Comparison of ENCODE assay signal across 10 mouse cellular contexts in the genomic region with DNA sequence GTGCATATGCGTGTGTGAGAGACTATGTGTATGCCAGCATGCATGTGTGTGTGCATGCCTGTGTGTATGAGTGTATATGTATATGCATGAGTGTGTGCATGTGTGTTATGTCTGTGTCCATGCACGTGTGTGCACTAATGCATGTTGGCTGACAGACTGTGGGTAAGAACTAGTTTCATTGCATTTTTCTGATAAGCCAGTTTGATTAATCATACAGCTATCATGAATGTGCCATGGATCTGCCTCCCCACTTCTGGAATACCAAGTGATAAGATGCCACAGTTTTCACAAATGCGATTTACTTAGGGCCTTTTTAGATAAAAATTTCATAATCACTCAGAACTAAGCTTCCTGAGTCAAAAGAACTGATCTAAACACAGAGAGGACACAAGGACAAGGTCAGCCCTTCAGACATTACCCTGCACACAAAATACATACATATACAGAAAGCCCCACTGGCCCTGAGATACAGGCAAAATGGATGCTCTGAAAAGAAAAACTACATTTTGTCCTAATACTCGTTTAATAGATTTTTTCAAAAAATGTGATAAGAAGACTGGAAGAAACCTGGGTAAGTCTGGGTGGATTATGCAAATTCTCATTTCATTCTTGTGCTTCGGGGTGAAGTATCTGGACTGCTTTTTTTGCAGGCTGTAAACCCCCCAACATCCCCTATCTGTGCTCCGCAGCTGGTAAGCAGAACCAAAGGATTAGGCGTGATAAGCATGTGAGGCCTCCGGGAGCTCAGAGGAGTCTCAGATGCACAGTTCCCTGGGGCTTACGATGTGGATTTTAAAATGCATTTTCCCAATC.
DNase-seq lines count a peak whose midpoint lies in the region; ATAC-seq and TF ChIP-seq lines count a peak whose summit lies in the region.
"Had no signal": no experiment of that assay in that cellular context is flagged by ENCODE, and none has a peak within 500 bp of the region (broad histone marks: within the 10 kb centered on the region; RNA-seq: fewer than 3 reads in every experiment).

No protein-coding gene starts in this region.

- peak; percentile 91 for DNase-seq in heart, embryonic 10.5 days (ENCODE audit: low spot score)
- no peak for DNase-seq in heart, postnatal 14 days
- peak; percentile 70 for DNase-seq in c-Kit-positive CD71-positive TER-119-negative erythroid progenitor cells, embryonic 14.5 days (ENCODE audit: low read depth)
- DNase-seq in hindbrain, postnatal 0 days (ENCODE audit: low spot score) = no peak
- no peak for DNase-seq in testis, postnatal 14 days (ENCODE audit: low spot score)
- no peak for DNase-seq in kidney, postnatal 36 days
- DNase-seq: kidney, postnatal 10 days had no signal

- 35% methylated on average over 9 of the region's 9 CpGs for WGBS in heart, embryonic 10.5 days
- WGBS in hindbrain, postnatal 0 days = 53% methylated on average over 9 of the region's 9 CpGs
- WGBS in midbrain, embryonic 12.5 days = 37% methylated on average over 9 of the region's 9 CpGs

- no peak overlapping the region for H3K4me3 ChIP-seq in heart, embryonic 10.5 days
- no peak overlapping the region for H3K4me3 ChIP-seq in hindbrain, postnatal 0 days (ENCODE audit: low read length)
- no peak overlapping the region for H3K4me3 ChIP-seq in midbrain, embryonic 12.5 days
- H3K4me3 ChIP-seq: neural tube, embryonic 12.5 days had no signal

- TF ChIP-seq CTCF in hindbrain, postnatal 0 days (IDR thresholded peaks at IDR 0.05; ENCODE audit: low read depth) = no peak

- H3K4me2 ChIP-seq in hindbrain, postnatal 0 days (ENCODE audit: low read depth, low read length) = no peak overlapping the region
- no peak overlapping the region for H3K4me2 ChIP-seq in midbrain, embryonic 12.5 days (replicated peaks)
- H3K4me2 ChIP-seq: neural tube, embryonic 12.5 days had no signal

- no peaks in the 10 kb centered on the region for H3K9me3 ChIP-seq in heart, embryonic 10.5 days
- no peaks in the 10 kb centered on the region for H3K9me3 ChIP-seq in hindbrain, postnatal 0 days (ENCODE audit: low read length)
- no peaks in the 10 kb centered on the region for H3K9me3 ChIP-seq in midbrain, embryonic 12.5 days
- H3K9me3 ChIP-seq: neural tube, embryonic 12.5 days had no signal

- peaks cover 29% of the 10 kb centered on the region for H3K4me1 ChIP-seq in heart, embryonic 10.5 days
- H3K4me1 ChIP-seq in hindbrain, postnatal 0 days (ENCODE audit: insufficient read depth, low read length) = peaks cover 20% of the 10 kb centered on the region
- peaks cover 53% of the 10 kb centered on the region for H3K4me1 ChIP-seq in midbrain, embryonic 12.5 days
- H3K4me1 ChIP-seq: neural tube, embryonic 12.5 days had no signal

- no peaks in the 10 kb centered on the region for H3K27me3 ChIP-seq in heart, embryonic 10.5 days (ENCODE audit: insufficient read depth, poor library complexity, severe bottlenecking)
- H3K27me3 ChIP-seq in hindbrain, postnatal 0 days (ENCODE audit: insufficient read depth, low read length) = no peaks in the 10 kb centered on the region
- H3K27me3 ChIP-seq in midbrain, embryonic 12.5 days = no peaks in the 10 kb centered on the region
- H3K27me3 ChIP-seq: neural tube, embryonic 12.5 days had no signal

- intact Hi-C loops in heart, postnatal 14 days (cut with DNase I) = no loop called here

- H3K9ac ChIP-seq in hindbrain, postnatal 0 days (replicated peaks; ENCODE audit: low read length) = no peak overlapping the region; the same call in 1 of the 2 replicates
- no peak overlapping the region for H3K9ac ChIP-seq in midbrain, embryonic 12.5 days (replicated peaks)
- H3K9ac ChIP-seq: neural tube, embryonic 12.5 days had no signal

- ATAC-seq in hindbrain, postnatal 0 days = no peak
- peak; percentile 84 for ATAC-seq in midbrain, embryonic 12.5 days (ENCODE audit: low FRiP score, low read depth)
- no peak for ATAC-seq in inflammation-experienced regulatory T-cells, adult 6 months

- no peaks in the 10 kb centered on the region for H3K36me3 ChIP-seq in heart, embryonic 10.5 days
- no peaks in the 10 kb centered on the region for H3K36me3 ChIP-seq in hindbrain, postnatal 0 days (ENCODE audit: insufficient read depth, low read length)
- no peaks in the 10 kb centered on the region for H3K36me3 ChIP-seq in midbrain, embryonic 12.5 days
- H3K36me3 ChIP-seq: neural tube, embryonic 12.5 days had no signal

- H3K27ac ChIP-seq in heart, embryonic 10.5 days = peak overlapping the region; percentile 78; the same call in 1 of the 2 replicates
- H3K27ac ChIP-seq in hindbrain, postnatal 0 days = peak overlapping the region; percentile 37; the same call in 1 of the 2 replicates
- H3K27ac ChIP-seq in midbrain, embryonic 12.5 days (replicated peaks) = peak overlapping the region; percentile 90
- H3K27ac ChIP-seq: neural tube, embryonic 12.5 days had no signal

Comparison
In these comparisons a context has a peak if more than half of its experiments do, and no peak if none do; other contexts are left out.
1. DNase-seq: peak in heart, embryonic 10.5 days (single experiment) and c-Kit-positive CD71-positive TER-119-negative erythroid progenitor cells, embryonic 14.5 days (single experiment); none in heart, postnatal 14 days (0 of 2), hindbrain, postnatal 0 days (single experiment), testis, postnatal 14 days (single experiment) and kidney, postnatal 36 days (0 of 2).
2. H3K27ac ChIP-seq: peak in every context shown above with its lines; median percentile 90 in midbrain, embryonic 12.5 days; 78 in heart, embryonic 10.5 days; 37 in hindbrain, postnatal 0 days.